Mouse (Mus musculus): ENCODE data around the gene Prrg4.
"Not testable (repeated sequence)": the region's sequence is repeated elsewhere in the genome, so short reads cannot be mapped to it uniquely, and the experiment has no call there.

The Prrg4 gene

DNA sequence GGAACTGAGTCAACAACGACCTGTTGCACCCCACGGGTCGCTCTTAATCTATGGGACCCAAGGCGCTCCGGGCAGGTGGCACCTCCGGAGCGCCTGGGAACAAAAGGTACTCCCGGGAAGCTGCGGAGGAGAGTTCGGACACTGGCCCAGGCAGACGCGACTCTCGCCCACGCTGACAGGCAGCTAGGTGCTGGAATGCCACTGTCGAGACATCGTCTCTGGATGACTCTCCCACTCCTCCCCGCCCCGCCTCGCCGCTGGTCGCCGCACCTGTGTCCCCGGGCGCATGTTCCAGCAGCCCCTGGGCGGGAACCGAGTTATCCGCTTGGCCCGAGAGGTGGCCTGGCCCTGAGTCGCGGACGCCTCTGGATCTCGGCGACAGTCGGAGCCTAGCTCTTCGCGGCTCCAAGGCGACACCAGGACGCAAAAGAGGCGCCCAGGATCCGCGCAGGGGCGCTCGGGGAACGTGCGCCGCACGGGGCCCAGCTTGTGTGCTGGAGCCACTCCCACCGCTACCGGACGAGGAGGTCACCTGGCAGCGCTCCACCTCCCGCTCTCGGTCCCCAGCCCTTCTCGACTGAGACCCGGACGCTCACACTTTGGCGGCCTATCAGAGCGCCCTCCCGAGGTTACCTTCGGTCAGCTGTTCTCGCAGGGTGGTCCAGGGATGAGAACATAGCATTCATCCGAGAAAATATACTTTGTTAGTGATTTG is at the start of gene Prrg4:
TSS of gene Prrg4 (minus strand) at position 601 of the 715 bp plus-strand sequence.
- peak; percentile 42 to 59 for DNase-seq

GRCm38 (mm10) chr2:104887882-104888566 is 38.3 kb upstream of the Prrg4 start:
- DNase-seq, result peak; percentile 50 to 78

DNA sequence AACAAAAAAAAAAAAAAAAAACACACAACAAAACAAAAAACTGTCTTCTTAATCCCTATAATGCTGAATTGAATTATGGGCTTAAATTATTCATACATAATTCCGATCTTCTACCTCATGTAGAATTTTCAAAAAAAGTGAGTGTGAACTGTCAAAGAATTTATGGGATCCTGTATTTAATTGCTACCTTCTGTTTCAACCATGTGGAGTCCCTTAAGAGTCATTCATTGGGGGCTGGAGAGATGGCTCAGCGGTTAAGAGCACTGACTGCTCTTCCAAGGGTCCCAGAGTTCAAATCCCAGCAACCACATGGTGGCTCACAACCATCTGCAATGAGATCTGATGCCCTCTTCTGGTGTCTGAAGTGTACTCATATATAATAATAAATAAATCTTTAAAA is 37.7 kb upstream of the Prrg4 start:
- DNase-seq, result not testable (repeated sequence)

- no peak for DNase-seq
Measured at GRCm38 (mm10) chr2:104886109-104886508, 36.4 kb upstream of the Prrg4 start.

GRCm38 (mm10) chr2:104878794-104879193 is 29.1 kb upstream of the Prrg4 start:
- no peak for DNase-seq

GRCm38 (mm10) chr2:104869101-104869500 is 19.4 kb upstream of the Prrg4 start:
- DNase-seq, result no peak

- DNase-seq, result no peak
Measured at GRCm38 (mm10) chr2:104867282-104867855, 17.7 kb upstream of the Prrg4 start, which contains the start of gene Ccdc73. TSS of gene Ccdc73 (plus strand) at chr2:104867805.

DNA sequence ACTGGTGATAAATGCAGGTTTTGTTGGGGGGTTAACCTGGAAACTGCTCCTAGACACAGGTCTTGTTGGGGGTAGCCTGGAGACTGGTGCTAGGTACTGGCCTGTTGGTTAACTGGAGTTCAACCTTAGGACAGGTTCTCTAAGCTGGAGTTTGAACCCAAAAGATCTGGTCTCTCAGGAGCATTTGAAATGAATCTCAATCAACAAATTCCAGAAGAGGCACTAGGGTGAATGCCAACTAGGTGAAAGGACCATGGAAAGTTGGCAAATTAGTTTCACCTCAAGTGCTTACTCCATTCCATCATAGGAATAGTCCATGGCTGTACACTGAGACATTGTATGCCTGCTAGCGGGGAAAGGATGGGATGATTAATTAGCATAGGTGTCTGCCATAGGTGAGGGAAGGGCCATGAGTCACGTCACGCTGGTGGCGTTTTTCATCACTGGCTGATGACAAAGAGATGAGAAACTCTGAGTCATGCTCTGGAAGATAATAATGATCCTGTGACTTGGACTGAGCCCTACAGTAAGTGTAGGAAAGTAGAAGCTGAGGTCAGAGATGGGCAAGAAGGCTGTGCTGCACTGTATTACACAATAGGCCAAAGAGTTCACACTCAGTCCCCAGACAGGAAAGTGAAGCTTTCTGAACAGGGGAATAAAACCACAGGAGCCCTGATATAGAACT is 14.6 kb upstream of the Prrg4 start:
- no peak for DNase-seq

DNA sequence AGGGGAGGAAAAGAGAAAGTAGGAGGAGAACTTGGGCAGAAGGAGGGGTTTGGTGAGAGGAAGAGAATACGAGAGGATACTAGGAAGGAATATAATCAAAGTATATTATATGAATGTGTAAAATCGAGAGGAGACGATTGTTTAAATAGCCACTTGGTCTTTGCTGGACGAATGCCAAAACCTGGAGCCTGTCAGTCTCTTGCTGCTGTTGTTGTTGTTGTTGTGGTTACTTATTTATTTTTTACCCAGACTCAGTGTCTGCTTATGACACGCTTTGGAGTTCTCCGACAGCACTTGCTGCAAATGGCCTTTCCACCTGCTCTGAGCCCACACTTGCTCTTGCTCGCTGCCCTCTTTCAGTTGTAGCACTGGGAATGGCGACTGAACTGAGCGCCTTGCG is 10.8 kb upstream of the Prrg4 start:
- no peak for DNase-seq

GRCm38 (mm10) chr2:104859060-104859459 is 9.4 kb upstream of the Prrg4 start:
- DNase-seq, result no peak

GRCm38 (mm10) chr2:104858083-104858482 is 8.4 kb upstream of the Prrg4 start:
- not testable (repeated sequence) for DNase-seq

DNA sequence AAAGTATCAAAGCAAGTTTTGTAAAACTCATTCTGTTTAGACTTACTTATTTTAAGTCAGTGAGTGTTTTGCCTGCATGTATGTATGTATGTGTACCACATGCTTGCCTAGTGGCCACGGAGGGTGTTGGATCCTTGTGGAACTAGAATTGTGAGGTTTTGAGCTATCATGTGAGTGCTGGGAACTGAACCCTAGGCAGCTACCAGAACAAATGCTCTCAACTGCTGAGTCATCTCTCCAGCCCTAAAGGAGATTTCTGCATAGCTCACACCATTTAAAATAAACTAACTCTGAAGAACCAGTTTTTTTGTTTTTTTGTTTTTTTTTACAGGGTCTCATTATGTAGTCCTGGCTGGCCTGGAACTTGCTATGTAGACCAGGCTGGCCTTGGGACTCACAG is 6.5 kb upstream of the Prrg4 start:
- no peak for DNase-seq

- no peak for DNase-seq
Measured at GRCm38 (mm10) chr2:104855732-104856131, 6.1 kb upstream of the Prrg4 start.

- no peak for DNase-seq
Measured at GRCm38 (mm10) chr2:104854836-104855235, 5.2 kb upstream of the Prrg4 start.

DNA sequence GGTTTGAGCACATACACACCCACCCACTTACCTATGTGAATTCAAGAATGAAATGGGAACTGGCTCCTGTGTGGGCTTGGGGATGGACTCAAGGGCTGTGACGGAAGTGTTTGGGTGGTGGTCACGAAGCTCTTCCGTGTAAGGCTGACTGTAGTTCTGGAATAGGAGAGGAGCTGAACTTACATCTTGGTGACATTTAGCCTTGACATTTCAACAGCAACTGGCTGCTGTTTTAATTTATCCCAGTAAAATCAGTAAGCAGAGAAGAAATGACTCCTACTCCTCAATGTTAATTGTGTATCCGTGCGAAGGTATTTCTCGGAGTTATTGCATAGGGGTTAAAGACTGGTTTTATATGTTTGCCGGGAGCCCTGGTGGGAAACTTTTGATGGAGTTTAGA is 2.9 kb upstream of the Prrg4 start:
- DNase-seq, result no peak

GRCm38 (mm10) chr2:104851686-104852085 is 2.0 kb upstream of the Prrg4 start:
- DNase-seq, result no peak

DNA sequence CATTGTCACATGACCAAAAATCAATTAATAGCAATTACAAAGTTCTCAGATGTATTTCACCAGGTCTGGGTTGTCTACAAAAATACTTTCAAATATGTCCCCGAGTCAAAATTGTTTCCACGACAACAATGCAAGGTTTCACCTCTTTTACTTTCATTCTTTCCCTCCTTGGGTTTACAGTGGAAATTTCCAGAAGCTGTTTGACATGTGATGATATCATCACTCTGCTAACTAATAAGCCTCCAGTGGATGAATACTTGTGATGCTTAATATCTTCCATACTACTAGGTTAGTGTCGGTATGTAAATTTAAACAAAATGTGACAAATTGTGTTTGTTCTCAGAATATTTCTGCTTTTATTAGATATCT is 299 bp upstream of the Prrg4 start:
- no peak for DNase-seq

GRCm38 (mm10) chr2:104848235-104849161 is 1.2 kb downstream of the Prrg4 start:
- peak in 1 of 2 experiments; percentile 10 for DNase-seq

DNA sequence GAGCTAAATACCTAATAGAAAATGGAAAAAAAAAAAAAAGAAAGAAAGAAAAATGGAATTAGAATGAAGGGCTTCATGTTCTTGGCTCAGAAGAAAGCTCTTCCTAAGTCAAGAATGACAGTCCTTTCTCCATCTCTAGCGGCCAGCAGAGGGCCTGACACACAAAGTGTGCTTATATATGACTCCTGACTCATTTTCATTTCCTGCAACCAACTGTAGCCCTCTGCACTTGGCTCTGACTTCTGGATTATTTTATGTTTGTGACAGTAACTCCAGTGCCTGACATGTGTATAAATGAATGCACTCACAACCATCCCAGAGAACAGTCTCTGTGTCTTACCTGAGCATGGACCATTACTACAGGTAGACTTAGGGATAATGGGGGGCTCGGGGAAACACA is 2.0 kb downstream of the Prrg4 start:
- peak in 1 of 2 experiments; percentile 29 for DNase-seq

GRCm38 (mm10) chr2:104846638-104847414 is 2.9 kb downstream of the Prrg4 start:
- no peak for DNase-seq

GRCm38 (mm10) chr2:104842559-104842958 is 7.1 kb downstream of the Prrg4 start:
- no peak for DNase-seq

Data from spleen, adult 18-20 months (tissue).